Mouse (Mus musculus) forebrain, postnatal 0 days (tissue): ENCODE data around the gene Dlx2. TPM values are rescaled to one million over a fixed set of nuclear protein-coding genes. Genes with fewer than 3 reads are reported as not detected.

Experiments
- ATAC-seq: fragments of 200-750 bp; cut with Nextera tagmentation; 2 replicates; pipeline ENCODE4 v1.8.0; 2017; ENCODE audit warnings: mild to moderate bottlenecking, moderate library complexity
- DNase-seq: peaks from one replicate; pipeline ENCODE4 v3.0.0-alpha.2; 2015
- H3K27ac ChIP-seq: fragments of 300-500 bp; sonication (generic); 2 replicates; pipeline ENCODE4 v1.5.1; 2014; ENCODE audit warnings: low read depth, mild to moderate bottlenecking, antibody characterized with exemption, low read length, moderate library complexity, mixed read lengths
- H3K27me3 ChIP-seq: fragments of 300-500 bp; sonication (generic); 2 replicates; pipeline ENCODE4 v1.6.1; 2014; ENCODE audit warnings: mild to moderate bottlenecking, low read length, mixed read lengths; ENCODE audit not compliant: insufficient read depth
- H3K36me3 ChIP-seq: fragments of 300-500 bp; sonication (generic); 2 replicates; pipeline ENCODE4 v1.6.1; 2014; ENCODE audit warnings: mild to moderate bottlenecking, moderate library complexity; ENCODE audit not compliant: insufficient read depth
- H3K4me1 ChIP-seq: fragments of 300-500 bp; sonication (generic); 2 replicates; pipeline ENCODE4 v1.6.1; 2014; ENCODE audit warnings: antibody characterized with exemption; ENCODE audit not compliant: insufficient read depth
- H3K4me2 ChIP-seq: fragments of 300-500 bp; sonication (generic); 2 replicates; pipeline ENCODE4 v1.6.1; 2014; ENCODE audit warnings: low read depth, mild to moderate bottlenecking, moderate library complexity
- H3K4me3 ChIP-seq: fragments of 300-500 bp; sonication (generic); 2 replicates; pipeline ENCODE4 v1.5.1; 2014; ENCODE audit warnings: low read depth, low read length, mixed read lengths
- H3K9ac ChIP-seq: fragments of 300-500 bp; sonication (generic); 2 replicates; pipeline ENCODE4 v1.6.1; 2014; ENCODE audit warnings: mild to moderate bottlenecking
- H3K9me3 ChIP-seq: fragments of 300-500 bp; sonication (generic); 2 replicates; pipeline ENCODE4 v1.6.1; 2016; ENCODE audit warnings: low read length
- CTCF ChIP-seq: sonication (generic); IDR thresholded peaks from 2 replicates; pipeline ENCODE4 v1.5.1; 2016; ENCODE audit warnings: antibody characterized with exemption, control low read depth, low read depth
- WGBS: fragments of 180-500 bp; shearing (Covaris S2); extraction: QIAGEN DNeasy Blood & Tissue Kit; methylation state at CpG from one replicate; pipeline ENCODE4 v1.1.7; 2014; 5-methylcytosine and 5-hydroxymethylcytosine counted together
- polyA plus RNA-seq: library from polyadenylated mRNA; unstranded; fragments of >200 nt; fragmentation: Nextera tagmentation; extraction: Ambion mirVana; gene quantifications from 2 replicates; pipeline ENCODE4 v1.2.1, GENCODE M21; 2015
- total RNA-seq: library from RNA; depleted of rRNA; stranded (reverse); fragments of >200 nt; gene quantifications from 2 replicates; pipeline ENCODE4 v1.2.3, GENCODE M21; 2014; rRNA removed

The Dlx2 gene
- total and polyA plus RNA-seq, 2 experiments from 2014 or later, result 28.1 to 43.1 TPM

DNA sequence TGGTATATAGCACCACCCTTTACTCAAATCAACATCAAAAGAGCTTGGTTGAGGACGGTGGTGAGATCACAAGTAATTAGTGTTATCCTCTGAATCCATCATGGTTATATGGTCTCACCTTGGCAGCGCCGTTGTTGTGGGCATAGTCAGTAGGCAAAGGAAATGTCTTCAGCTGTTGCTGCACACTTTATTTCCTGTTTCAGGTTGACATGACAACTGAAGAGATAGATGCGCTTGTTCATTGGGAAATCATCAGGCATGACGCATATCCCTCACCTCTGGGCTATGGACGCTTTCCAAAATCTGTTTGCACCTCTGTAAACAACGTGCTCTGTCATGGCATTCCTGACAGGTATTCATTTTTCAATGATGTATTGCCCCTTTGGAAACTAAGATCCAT, 35.3 kb downstream of the Dlx2 start:
- H3K27ac ChIP-seq, result no peak overlapping the region
- no peaks in the 10 kb centered on the region for H3K27me3 ChIP-seq
- DNase-seq (no peak), ATAC-seq (no peak)
- no peak for TF ChIP-seq CTCF
- no peak overlapping the region for H3K4me2 ChIP-seq
- WGBS, result 86% methylated on average over 7 of the region's 7 CpGs
- H3K36me3 ChIP-seq, result no peaks in the 10 kb centered on the region
- H3K4me3 ChIP-seq, result no peak overlapping the region
- no peaks in the 10 kb centered on the region for H3K9me3 ChIP-seq
- H3K9ac ChIP-seq, result no peak overlapping the region
- no peaks in the 10 kb centered on the region for H3K4me1 ChIP-seq

DNA sequence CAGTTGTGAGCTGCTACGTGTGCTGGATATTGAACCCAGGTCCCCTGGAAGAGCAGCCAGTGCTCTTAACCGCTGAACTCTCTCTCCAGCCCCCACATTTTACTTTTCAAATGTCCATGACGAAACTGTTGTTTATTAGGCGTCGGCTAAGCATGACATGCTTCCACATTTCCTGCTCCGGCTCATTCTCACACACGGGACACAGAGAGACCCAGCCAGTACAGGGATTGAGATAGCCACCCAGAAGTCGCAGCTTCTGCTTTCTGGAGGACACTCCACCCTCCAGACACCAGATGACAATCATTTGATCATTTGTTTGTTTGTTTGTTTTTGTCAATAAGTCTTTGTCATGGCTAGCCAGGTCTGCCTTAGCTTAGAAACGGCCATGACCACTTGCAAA, 41.7 kb downstream of the Dlx2 start:
- Histone ChIP-seq H3K27me3 (no peaks in the 10 kb centered on the region), H3K27ac (no peak overlapping the region), H3K4me2 (no peak overlapping the region), H3K4me1 (no peaks in the 10 kb centered on the region), H3K9ac (no peak overlapping the region), H3K9me3 (no peaks in the 10 kb centered on the region), H3K36me3 (no peaks in the 10 kb centered on the region), H3K4me3 (no peak overlapping the region)
- no peak for ATAC-seq
- DNase-seq, result no peak
- WGBS, result 85% methylated on average over 9 of the region's 9 CpGs
- TF ChIP-seq CTCF, result no peak

DNA sequence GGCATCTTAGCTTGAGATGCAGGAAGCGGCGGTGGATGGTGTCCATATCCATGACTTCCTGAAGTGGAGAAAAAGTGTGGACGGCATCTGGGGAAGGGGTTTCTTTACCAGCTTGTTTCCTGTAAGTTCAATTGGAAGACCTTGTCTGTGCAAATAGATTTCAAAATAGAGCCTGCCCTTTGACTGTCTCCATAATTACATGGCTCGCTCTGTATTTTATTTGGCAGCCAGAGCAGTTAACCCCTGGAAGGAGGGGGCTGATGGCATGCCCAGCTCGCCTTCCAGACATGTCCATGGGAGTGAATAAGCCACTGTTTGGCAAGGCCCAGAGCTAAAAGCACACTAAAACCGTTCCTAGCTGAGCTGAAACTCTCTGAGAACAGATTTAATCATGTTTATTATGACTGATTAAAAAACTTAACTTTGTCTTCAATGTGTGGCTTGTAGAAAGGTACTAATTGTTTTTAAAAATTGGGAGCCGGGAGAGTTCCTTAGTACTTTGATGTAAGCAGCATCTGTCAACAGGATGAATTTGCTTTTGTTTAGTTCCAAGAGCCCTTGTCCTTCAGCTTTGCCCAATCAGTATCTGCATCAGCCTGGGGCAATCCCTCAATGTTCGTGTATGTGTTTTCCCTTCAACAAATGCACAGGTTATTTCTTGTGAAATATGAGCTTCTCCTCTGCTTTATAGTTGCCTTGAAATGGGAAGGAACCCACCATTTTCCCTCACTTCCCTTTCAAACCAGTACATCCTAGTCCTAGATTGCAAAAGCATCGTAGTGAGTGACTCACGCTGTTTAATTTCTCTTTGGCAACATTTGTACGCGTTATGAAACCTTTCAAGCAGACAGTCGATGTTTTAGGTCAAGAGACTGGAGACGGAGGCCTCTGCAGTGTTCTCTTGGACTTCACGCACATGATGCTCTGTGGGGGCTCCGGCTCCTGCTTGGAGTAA, 47.0 kb downstream of the Dlx2 start:
- Histone ChIP-seq H3K27ac (no peak overlapping the region), H3K4me3 (no peak overlapping the region), H3K27me3 (no peaks in the 10 kb centered on the region), H3K4me2 (no peak overlapping the region), H3K9me3 (no peaks in the 10 kb centered on the region), H3K9ac (no peak overlapping the region), H3K4me1 (no peaks in the 10 kb centered on the region), H3K36me3 (no peaks in the 10 kb centered on the region)
- 48% methylated on average over 16 of the region's 16 CpGs for WGBS
- ATAC-seq (peak; percentile 8; the same call in 1 of the 2 replicates), DNase-seq (no peak)
- TF ChIP-seq CTCF, result no peak

DNA sequence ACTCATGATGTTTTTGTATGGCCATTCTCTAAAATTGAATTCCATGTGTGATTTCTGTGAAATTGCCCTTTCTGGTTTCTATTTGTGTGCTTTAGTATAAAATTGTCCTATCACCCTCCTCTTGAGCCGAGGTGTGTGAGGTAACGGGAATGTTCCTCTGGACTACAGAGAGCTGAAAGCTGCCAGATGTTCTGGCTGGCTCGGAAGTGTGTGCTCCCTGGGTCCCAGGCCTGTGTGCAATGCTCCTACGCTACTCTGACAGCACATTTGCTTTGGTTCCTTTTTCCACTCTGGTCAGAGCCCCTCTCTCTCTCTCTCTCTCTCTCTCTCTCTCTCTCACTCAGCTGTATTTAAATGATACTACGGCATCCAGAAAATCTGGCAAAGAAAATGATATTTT, 49.4 kb downstream of the Dlx2 start:
- ATAC-seq (no peak), DNase-seq (no peak)
- Histone ChIP-seq H3K9ac (no peak overlapping the region), H3K4me2 (no peak overlapping the region), H3K4me1 (0 out of 2 replicates have a peak, but pooled peaks cover 3% of the 10 kb centered on the region), H3K27ac (no peak overlapping the region), H3K4me3 (no peak overlapping the region), H3K9me3 (no peaks in the 10 kb centered on the region), H3K27me3 (no peaks in the 10 kb centered on the region), H3K36me3 (no peaks in the 10 kb centered on the region)
- TF ChIP-seq CTCF, result no peak
- WGBS, result 52% methylated on average over 5 of the region's 5 CpGs

DNA sequence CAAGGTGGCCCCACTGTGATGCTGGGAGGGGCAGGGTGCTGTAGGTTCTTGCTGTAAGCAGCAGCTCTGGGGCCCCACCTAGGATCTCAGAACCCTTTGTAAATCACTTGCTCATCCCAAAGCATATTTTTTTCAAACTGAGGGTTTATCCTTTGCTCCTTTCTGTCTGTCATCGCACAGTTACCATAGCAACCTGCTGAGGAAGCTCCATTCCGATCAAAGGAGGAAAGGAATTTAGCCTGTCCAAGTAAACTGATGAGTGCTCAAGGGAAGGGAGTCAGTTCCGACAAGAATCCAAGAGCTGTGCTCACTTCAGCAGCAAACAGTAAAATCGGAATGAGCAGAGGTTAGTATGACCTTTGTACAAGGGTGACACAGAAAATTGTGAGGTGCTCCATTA, 51.6 kb downstream of the Dlx2 start:
- no peak overlapping the region for H3K27ac ChIP-seq
- H3K27me3 ChIP-seq, result no peaks in the 10 kb centered on the region
- 0 out of 2 replicates have a peak overlapping the region, but pooled peaks have one; percentile 13 for H3K4me2 ChIP-seq
- H3K36me3 ChIP-seq, result no peaks in the 10 kb centered on the region
- H3K9ac ChIP-seq, result no peak overlapping the region
- no peaks in the 10 kb centered on the region for H3K9me3 ChIP-seq
- no peak overlapping the region for H3K4me3 ChIP-seq
- 32% methylated on average over 4 of the region's 4 CpGs for WGBS
- ATAC-seq (no peak), DNase-seq (no peak)
- no peak for TF ChIP-seq CTCF
- H3K4me1 ChIP-seq, result 0 out of 2 replicates have a peak, but pooled peaks cover 3% of the 10 kb centered on the region

DNA sequence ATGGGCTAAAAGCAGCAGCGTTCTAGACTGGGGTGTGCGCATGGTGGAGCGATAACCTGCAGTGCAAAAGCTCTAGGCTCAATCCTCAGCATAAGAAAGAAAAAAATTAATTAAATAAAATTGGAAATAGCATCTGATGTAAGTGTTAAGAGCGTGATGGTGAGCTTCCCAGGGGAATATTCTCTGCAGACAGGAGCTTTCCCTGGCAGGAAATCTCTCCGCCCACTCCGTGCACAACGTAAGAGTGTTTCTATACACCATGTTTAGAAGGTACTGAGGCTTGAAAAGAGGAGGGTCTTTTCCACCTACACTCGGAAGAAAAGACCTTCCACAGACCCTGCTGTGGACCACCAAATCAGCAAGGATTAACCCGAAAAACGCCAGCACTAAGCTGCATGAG, 52.1 kb downstream of the Dlx2 start:
- Histone ChIP-seq H3K4me2 (0 out of 2 replicates have a peak overlapping the region, but pooled peaks have one; percentile 13), H3K27ac (no peak overlapping the region; the same call in 1 of the 2 replicates), H3K9ac (no peak overlapping the region), H3K4me1 (0 out of 2 replicates have a peak, but pooled peaks cover 3% of the 10 kb centered on the region), H3K36me3 (no peaks in the 10 kb centered on the region), H3K27me3 (no peaks in the 10 kb centered on the region), H3K9me3 (no peaks in the 10 kb centered on the region), H3K4me3 (no peak overlapping the region)
- ATAC-seq (peak; percentile 65), DNase-seq (peak; percentile 25)
- WGBS, result 47% methylated on average over 10 of the region's 10 CpGs
- TF ChIP-seq CTCF, result no peak

Other genes starting within 250 kb of the Dlx2 start
- gene Slc25a12, start 179.0 kb downstream of the Dlx2 start, total RNA-seq, result 94.7 and 116 TPM in 2 replicates
- 78.8 and 106 TPM in 2 replicates for gene Slc25a12, start 179.0 kb downstream of the Dlx2 start, polyA plus RNA-seq
- 24.2 and 27.1 TPM in 2 replicates for gene Hat1, start 157.8 kb downstream of the Dlx2 start, total RNA-seq
- 34.5 and 37.1 TPM in 2 replicates for gene Hat1, start 157.8 kb downstream of the Dlx2 start, polyA plus RNA-seq
- gene Metap1d, start 93.5 kb downstream of the Dlx2 start, total RNA-seq, result 16.6 and 19.4 TPM in 2 replicates
- gene Metap1d, start 93.5 kb downstream of the Dlx2 start, polyA plus RNA-seq, result 23.1 and 25.3 TPM in 2 replicates
- gene Dlx1, start 18.6 kb downstream of the Dlx2 start, total RNA-seq, result 73.5 and 80.2 TPM in 2 replicates
- 105 and 139 TPM in 2 replicates for gene Dlx1, start 18.6 kb downstream of the Dlx2 start, polyA plus RNA-seq
- gene Itga6, start 198.9 kb upstream of the Dlx2 start, total RNA-seq, result 37.5 and 52.3 TPM in 2 replicates
- 11.7 and 16.8 TPM in 2 replicates for gene Itga6, start 198.9 kb upstream of the Dlx2 start, polyA plus RNA-seq